Mouse (Mus musculus) cortical plate, adult 2 months (tissue): ENCODE data around the gene Gnb5.

ENCODE experiments used
- CTCF ChIP-seq: fragments of 200-500 bp; IDR thresholded peaks from 2 replicates; pipeline ENCODE4 v1.5.1; 2011; ENCODE audit warnings: mild to moderate bottlenecking, control low read depth, low read length; ENCODE audit not compliant: insufficient read depth; ENCODE audit errors: extremely low read depth
- POLR2A ChIP-seq: fragments of 200-500 bp; IDR thresholded peaks from 2 replicates; pipeline ENCODE4 v1.6.1; 2011; ENCODE audit warnings: mild to moderate bottlenecking, low read length, control low read depth; ENCODE audit not compliant: insufficient read depth; ENCODE audit errors: extremely low read depth

DNA sequence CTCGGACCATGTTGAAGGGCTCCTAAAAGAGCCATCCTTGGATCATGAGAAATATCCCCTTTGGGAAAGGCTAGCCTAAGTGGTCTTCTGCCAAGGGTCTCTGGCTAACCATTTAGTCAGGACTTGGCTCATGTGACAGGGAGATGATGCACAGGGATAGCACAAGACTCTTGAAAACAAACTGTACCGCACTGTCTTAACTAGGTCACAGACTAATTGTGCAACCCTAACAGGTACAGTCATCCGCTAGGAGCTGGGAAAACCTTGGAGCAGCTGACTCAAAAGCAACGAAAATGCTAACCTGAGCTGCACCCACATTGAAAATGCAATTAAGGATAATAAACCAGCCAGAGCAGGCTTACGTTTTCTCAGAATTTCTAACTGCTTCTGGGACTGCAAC is 60.1 kb downstream of the Gnb5 start:
- TF ChIP-seq POLR2A (no peak), CTCF (no peak)
